Mouse (Mus musculus) testis, adult 2 months (tissue): ENCODE results near the gene Pdpk1.

Experiments used
- CTCF ChIP-seq: fragments of 200-500 bp; IDR thresholded peaks from 2 replicates; pipeline ENCODE4 v1.5.1; 2012; ENCODE audit warnings: low read depth, mild to moderate bottlenecking, inconsistent platforms, low read length, moderate library complexity; ENCODE audit not compliant: control insufficient read depth, insufficient read depth, insufficient replicate concordance
- POLR2A ChIP-seq: fragments of 200-500 bp; IDR thresholded peaks from 2 replicates; pipeline ENCODE4 v1.6.1; 2012; ENCODE audit warnings: low read depth, mild to moderate bottlenecking, inconsistent platforms, low read length, moderate library complexity; ENCODE audit not compliant: control insufficient read depth

DNA sequence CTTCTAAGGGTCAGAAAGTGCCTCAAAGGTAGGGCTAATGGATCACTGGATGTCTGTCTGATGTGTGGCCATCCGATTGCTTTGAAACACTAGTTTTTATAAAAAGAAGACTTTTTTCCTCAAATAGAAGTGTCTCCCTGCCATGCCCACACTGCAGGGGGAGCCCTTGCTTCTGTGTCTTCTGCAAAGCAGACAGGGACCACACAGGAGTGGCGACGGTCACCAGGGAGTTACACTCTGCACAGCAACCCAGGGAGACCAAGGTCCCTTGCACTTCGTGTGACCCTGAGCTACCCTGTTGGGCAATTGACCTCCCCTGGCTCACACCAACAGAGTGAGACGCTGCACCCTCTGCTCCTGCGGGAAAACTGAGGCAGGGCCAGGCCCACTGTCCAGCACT is 113.8 kb downstream of the Pdpk1 start:
- TF ChIP-seq CTCF (no peak), POLR2A (no peak)
